Mouse (Mus musculus): ENCODE results near the gene Phlpp1.

GRCm38 (mm10) chr1:106197991-106198390 is 26.4 kb downstream of the Phlpp1 start:
- TF ChIP-seq CTCF (IDR thresholded peaks at IDR 0.05; ENCODE audit: insufficient read depth, low read length) = no peak
- no peak for TF ChIP-seq POLR2A (IDR thresholded peaks at IDR 0.05; ENCODE audit: borderline replicate concordance, extremely low read depth, low read depth, low read length)

Measured in lung, adult 2 months (tissue).